Mouse (Mus musculus): ENCODE measurements around the gene Cdkn1a. TPM values are rescaled to one million over a fixed set of nuclear protein-coding genes. Genes with fewer than 3 reads are reported as not detected.
A peak's percentile ranks its signal among the peaks of the same experiment; 100 is the strongest.
"Not testable (repeated sequence)": the region's sequence is repeated elsewhere in the genome, so short reads cannot be mapped to it uniquely, and the experiment has no call there.

The Cdkn1a gene
- polyA plus RNA-seq (2011; ENCODE audit: insufficient read length, low read depth, missing spikeins) = 453 and 677 TPM in 2 replicates

DNA sequence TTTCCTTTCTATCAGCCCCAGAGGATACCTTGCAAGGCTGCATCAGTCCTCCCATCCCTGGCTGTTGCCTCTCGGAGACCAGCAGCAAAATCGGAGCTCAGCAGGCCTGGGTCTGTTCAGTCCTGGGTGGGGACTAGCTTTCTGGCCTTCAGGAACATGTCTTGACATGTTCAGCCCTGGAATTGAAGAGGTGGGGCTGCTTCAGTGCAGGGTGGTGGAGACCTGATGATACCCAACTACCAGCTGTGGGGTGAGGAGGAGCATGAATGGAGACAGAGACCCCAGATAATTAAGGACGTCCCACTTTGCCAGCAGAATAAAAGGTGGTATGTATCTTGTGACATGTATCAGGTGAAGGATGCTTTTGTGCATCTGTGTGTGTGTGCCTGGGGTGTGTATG, at the start of gene Cdkn1a:
Gene Cdkn1a, plus strand, starts transcription at position 201 of the 400 bp plus-strand sequence.
- Histone ChIP-seq H3K27ac (ENCODE audit: insufficient read depth, low read length) (peak within 1 kb of the TSS; percentile 89), H3K4me1 (ENCODE audit: control insufficient read depth, insufficient read depth, low read length) (no peaks in the 10 kb centered on the region), H3K4me3 (ENCODE audit: insufficient read depth, low read length) (peak within 1 kb of the TSS; percentile 42)
- TF ChIP-seq POLR2A (IDR thresholded peaks at IDR 0.05; ENCODE audit: low read depth, low read length) = peak; percentile 73
- no peak for TF ChIP-seq CTCF (IDR thresholded peaks at IDR 0.05; ENCODE audit: borderline replicate concordance, insufficient read depth, low read length)

DNA sequence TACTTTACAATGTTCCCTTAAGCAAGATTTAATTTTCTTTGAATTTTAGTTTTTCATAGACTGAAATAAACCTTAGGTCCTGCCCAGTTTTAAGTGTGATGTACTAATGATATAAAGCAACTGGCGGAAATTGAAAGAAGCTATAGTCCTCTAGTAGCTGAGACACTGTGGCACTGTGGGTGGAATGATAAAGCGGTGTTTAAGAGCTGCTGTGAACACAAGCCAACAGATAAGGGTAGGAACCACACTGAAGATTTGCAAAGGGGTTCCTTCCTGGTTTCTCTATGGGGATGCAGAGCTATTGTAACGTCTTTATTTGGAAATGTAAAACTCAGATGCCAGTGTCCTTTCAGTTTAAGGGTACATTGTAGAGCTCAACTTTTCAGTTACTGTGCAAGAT, 49.1 kb upstream of the Cdkn1a start:
- not testable (repeated sequence) for H3K27ac ChIP-seq (ENCODE audit: insufficient read depth, low read length); H3K4me1 ChIP-seq (ENCODE audit: control insufficient read depth, insufficient read depth, low read length); H3K4me3 ChIP-seq (ENCODE audit: insufficient read depth, low read length)

DNA sequence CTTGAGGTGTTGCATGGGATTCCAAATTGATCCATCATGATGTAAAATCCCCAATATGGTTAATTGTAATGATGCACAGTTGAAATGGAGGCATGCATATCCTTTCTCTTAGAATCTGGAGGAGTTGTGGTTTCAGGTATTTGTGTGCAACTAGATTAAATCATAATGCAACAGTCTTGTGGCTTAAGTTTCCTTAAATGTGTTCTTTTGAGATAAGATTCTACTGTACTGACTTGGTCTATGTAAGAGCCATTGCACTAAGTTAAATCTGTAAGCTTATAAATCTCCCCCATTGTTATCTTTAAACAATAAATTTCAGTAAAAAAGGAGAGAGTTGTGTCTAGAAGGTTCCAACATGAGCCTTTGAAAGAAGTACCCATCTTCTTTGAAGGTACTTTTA, 48.2 kb upstream of the Cdkn1a start:
- TF ChIP-seq POLR2A (IDR thresholded peaks at IDR 0.05; ENCODE audit: low read depth, low read length) = no peak
- no peak for TF ChIP-seq CTCF (IDR thresholded peaks at IDR 0.05; ENCODE audit: borderline replicate concordance, insufficient read depth, low read length)
- H3K4me3 ChIP-seq (ENCODE audit: insufficient read depth, low read length) = no peak overlapping the region

DNA sequence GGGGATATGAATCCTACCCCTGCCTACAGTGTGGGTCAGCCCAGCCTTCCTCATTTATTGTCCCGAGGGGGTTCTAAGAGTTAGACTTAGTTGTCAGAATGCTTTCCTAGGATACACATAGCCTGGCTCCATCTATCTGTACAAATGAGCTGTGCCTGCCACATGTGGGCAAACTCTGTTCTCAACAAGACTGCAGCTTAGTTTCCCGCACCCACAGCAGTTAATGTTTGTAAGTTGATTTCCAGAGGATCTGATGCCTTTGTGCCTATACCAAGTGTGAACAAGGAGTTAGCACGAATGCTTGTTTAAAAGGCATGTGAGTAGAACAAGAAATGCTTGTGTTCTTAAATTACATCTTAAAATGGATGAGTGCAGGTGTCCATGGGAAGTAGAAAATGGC, 47.2 kb upstream of the Cdkn1a start:
- Histone ChIP-seq H3K4me3 (ENCODE audit: insufficient read depth, low read length) (no peak overlapping the region), H3K4me1 (ENCODE audit: control insufficient read depth, insufficient read depth, low read length) (no peaks in the 10 kb centered on the region), H3K27ac (ENCODE audit: insufficient read depth, low read length) (no peak overlapping the region)
- TF ChIP-seq POLR2A (IDR thresholded peaks at IDR 0.05; ENCODE audit: low read depth, low read length) (no peak), CTCF (IDR thresholded peaks at IDR 0.05; ENCODE audit: borderline replicate concordance, insufficient read depth, low read length) (no peak)

More for the DNA sequence above, 48.2 kb upstream of the Cdkn1a start:
- H3K4me1 ChIP-seq (ENCODE audit: control insufficient read depth, insufficient read depth, low read length) = no peaks in the 10 kb centered on the region
- no peak overlapping the region for H3K27ac ChIP-seq (ENCODE audit: insufficient read depth, low read length)

DNA sequence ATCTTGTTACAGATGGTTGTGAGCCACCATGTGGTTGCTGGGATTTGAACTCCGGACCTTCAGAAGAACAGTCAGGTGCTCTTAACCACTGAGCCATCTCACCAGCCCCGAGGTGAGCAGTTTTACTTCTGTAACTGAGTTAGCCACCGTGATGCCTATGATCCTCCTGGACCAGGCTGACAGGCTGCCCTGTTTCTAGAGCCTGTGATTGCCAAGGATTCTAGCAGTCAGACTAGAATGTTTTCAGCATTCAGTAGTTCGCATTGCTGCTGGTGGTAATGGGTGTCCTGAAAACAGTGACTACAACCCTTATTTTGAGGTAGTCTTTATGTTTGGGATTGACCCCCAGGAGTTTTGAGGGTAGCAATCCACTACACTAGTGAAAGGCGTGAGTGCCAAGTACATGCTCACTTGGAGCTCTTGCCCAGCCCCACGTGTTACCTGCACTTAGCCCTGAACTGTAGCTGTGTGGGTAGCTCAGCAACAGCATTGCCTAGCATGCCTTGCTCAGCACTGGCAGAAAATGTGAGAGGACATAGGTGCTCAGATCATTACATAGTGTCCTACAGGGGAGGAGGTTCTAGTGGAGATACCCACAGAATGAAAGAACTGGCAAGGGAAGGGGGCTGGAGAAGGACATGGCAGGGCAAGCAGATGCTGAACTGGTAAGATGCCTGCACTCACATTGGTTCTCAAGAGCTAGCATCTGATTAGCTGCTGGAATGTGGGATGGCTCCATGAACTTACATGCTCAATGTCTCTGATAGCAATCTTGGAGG, 46.4 kb upstream of the Cdkn1a start:
- H3K27ac ChIP-seq (ENCODE audit: insufficient read depth, low read length) = no peak overlapping the region
- no peak for TF ChIP-seq POLR2A (IDR thresholded peaks at IDR 0.05; ENCODE audit: low read depth, low read length)
- no peak for TF ChIP-seq CTCF (IDR thresholded peaks at IDR 0.05; ENCODE audit: borderline replicate concordance, insufficient read depth, low read length)
- H3K4me1 ChIP-seq (ENCODE audit: control insufficient read depth, insufficient read depth, low read length) = no peaks in the 10 kb centered on the region
- no peak overlapping the region for H3K4me3 ChIP-seq (ENCODE audit: insufficient read depth, low read length)

DNA sequence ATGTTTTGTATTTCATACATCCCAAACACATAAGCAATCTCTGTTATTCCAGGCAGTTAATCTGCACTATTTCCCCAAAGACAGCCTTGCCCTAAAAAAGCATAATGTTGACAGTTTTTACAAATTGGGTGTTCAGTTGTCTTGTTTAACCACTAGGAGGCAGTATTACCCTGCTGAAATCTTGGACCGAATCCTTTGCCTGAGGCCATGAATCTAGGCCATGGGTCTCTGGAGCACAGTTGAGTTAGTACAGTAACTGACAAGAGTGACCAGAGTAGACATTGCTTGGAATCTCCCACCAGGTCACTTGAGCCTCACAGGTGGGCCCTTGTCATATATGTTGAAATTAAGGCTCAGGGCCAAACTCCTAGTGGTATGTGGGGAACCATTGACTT, 45.9 kb upstream of the Cdkn1a start:
- H3K4me3 ChIP-seq (ENCODE audit: insufficient read depth, low read length) = no peak overlapping the region
- TF ChIP-seq POLR2A (IDR thresholded peaks at IDR 0.05; ENCODE audit: low read depth, low read length) (no peak), CTCF (IDR thresholded peaks at IDR 0.05; ENCODE audit: borderline replicate concordance, insufficient read depth, low read length) (no peak)
- no peaks in the 10 kb centered on the region for H3K4me1 ChIP-seq (ENCODE audit: control insufficient read depth, insufficient read depth, low read length)
- no peak overlapping the region for H3K27ac ChIP-seq (ENCODE audit: insufficient read depth, low read length)

DNA sequence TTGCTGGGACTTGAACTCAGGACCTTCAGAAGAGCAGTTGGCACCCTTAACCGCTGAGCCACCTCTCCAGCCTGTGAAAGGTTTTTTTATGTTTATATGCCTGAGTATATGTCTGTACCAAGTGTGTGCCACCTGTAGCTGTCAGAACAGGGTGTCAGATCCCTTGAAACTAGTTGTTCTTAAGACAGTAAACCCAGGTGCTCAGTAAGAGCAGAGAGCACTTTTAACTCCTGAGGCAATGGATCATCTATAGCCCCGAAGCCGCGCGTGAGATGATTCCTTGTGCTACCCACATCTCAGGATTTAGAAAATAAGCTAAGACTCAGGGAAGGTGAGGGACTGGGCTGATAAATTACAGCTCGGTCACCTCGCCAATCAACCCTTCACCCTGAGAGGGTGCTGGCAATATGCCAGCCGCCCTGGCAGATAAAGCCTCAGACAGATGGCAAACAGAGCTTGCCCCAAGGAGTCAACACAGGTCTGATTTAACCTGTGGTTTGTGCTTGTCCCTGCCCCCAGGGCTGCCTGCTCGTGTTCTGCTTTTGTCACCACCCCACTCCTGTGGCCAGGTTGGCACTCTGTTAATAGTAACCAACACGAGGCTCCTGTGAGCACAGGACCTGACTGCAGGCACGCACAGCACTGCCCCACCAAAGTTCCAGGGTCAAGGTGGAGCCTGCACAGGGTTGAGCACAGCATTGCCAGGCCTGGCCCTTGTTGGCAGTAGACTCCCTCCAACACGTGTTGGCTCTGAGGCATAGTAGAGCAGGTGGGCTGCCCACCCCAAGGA, 44.8 kb upstream of the Cdkn1a start:
- TF ChIP-seq POLR2A (IDR thresholded peaks at IDR 0.05; ENCODE audit: low read depth, low read length) (no peak), CTCF (IDR thresholded peaks at IDR 0.05; ENCODE audit: borderline replicate concordance, insufficient read depth, low read length) (no peak)
- no peak overlapping the region for H3K27ac ChIP-seq (ENCODE audit: insufficient read depth, low read length)

DNA sequence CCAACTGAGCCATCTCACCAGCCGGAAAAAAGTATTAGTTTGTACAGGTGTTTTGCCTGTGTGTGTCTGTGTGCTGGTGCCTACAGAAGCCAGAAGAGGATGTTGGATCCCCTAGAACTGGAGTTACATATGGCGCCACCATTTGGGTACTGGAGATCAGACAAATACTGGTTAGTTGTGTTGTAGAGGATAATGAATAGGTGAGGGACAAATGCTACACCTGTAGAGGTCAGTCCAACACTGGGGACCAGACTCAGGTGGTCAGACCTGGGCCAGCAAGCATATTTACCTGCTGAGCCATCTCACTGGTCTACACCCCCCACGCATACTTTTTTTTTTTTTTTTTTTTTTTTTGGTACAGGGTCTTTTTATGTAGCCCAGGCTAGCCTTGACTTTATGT, 43.9 kb upstream of the Cdkn1a start:
- H3K4me3 ChIP-seq (ENCODE audit: insufficient read depth, low read length) = no peak overlapping the region
- H3K4me1 ChIP-seq (ENCODE audit: control insufficient read depth, insufficient read depth, low read length) = no peaks in the 10 kb centered on the region
- TF ChIP-seq POLR2A (IDR thresholded peaks at IDR 0.05; ENCODE audit: low read depth, low read length) (no peak), CTCF (IDR thresholded peaks at IDR 0.05; ENCODE audit: borderline replicate concordance, insufficient read depth, low read length) (no peak)
- H3K27ac ChIP-seq (ENCODE audit: insufficient read depth, low read length) = no peak overlapping the region

More for the DNA sequence above, 44.8 kb upstream of the Cdkn1a start:
- Histone ChIP-seq H3K4me3 (ENCODE audit: insufficient read depth, low read length) (no peak overlapping the region), H3K4me1 (ENCODE audit: control insufficient read depth, insufficient read depth, low read length) (no peaks in the 10 kb centered on the region)

DNA sequence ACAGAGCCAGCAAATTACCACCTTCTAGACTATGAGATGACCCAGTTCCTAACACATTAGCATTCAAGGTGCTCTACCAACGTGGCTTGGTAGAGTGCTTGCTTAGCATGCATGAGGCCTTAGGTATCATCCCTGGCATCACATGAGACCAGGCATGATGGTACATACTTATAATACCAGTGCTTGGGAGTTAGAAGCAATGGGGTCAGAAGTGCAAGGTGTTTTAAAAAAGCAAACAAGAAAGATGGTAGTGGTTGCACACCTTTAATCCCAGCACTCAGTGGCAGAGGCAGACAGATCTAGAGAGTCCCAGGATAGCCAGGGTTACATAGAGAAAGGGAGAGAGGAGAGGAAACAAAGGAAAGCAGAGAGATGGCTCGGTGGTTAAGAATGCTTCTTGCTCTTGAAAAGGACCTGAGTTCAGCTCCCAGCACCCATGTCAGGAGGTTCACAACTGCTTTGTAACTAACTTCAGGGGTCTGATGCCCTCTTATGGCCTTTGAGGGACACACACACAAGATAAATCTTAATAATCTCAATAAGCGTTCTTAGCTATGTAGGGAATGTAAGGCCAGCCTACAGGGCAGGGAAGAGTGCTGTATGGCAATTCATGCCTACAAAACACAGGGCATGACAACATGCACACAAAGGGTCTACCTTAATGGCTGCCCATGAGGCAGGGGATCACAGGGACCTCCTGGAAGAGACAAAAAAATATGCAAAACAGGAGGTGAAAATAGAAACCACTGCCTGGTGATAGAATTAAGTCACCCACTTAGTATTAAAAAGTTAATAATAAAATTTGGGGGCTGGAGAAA, 42.9 kb upstream of the Cdkn1a start:
- H3K27ac ChIP-seq (ENCODE audit: insufficient read depth, low read length) = no peak overlapping the region
- TF ChIP-seq CTCF (IDR thresholded peaks at IDR 0.05; ENCODE audit: borderline replicate concordance, insufficient read depth, low read length) = no peak
- no peak for TF ChIP-seq POLR2A (IDR thresholded peaks at IDR 0.05; ENCODE audit: low read depth, low read length)
- H3K4me1 ChIP-seq (ENCODE audit: control insufficient read depth, insufficient read depth, low read length) = no peaks in the 10 kb centered on the region
- no peak overlapping the region for H3K4me3 ChIP-seq (ENCODE audit: insufficient read depth, low read length)

All from embryonic fibroblast, embryonic 13.5 days (primary cell).